Mouse (Mus musculus): ENCODE measurements around the gene Hnrnph3. TPM values are rescaled to one million over a fixed set of nuclear protein-coding genes. Genes with fewer than 3 reads are reported as not detected.

The Hnrnph3 gene
- polyA plus RNA-seq, 1 experiment from 2014 or later = 115 TPM

GRCm38 (mm10) chr10:63053007-63053406 is 29.0 kb upstream of the Hnrnph3 start:
- 50% methylated on average over 6 of the region's 6 CpGs for WGBS
- Histone ChIP-seq H3K9me3 (no peaks in the 10 kb centered on the region), H3K4me3 (no peak overlapping the region), H3K27ac (no peak overlapping the region), H3K36me3 (no peaks in the 10 kb centered on the region), H3K27me3 (ENCODE audit: insufficient read depth, poor library complexity, severe bottlenecking) (peaks cover 6% of the 10 kb centered on the region), H3K4me1 (peaks cover 22% of the 10 kb centered on the region)
- DNase-seq (ENCODE audit: low spot score) = no peak

DNA sequence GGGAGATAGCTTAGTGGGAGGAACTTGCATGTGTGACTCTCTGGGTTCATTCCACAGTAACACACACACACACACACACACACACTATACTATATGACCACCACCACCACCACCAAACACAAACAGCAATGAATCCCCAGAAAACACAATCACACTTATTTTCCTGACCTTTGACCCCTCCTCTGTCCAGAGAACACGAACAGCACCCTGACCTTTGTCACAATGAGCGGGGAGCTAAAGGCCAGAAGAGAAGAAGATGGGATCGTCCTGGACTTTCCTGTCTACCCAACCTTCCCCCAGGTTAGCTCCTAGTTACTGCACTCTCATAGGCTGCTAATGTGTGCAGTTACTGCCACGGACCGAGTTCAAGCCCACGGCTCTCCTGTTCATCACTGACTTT is 28.0 kb upstream of the Hnrnph3 start:
- Histone ChIP-seq H3K36me3 (no peaks in the 10 kb centered on the region), H3K4me1 (peaks cover 14% of the 10 kb centered on the region; the same call in 1 of the 2 replicates), H3K9me3 (no peaks in the 10 kb centered on the region), H3K27me3 (ENCODE audit: insufficient read depth, poor library complexity, severe bottlenecking) (peaks cover 4% of the 10 kb centered on the region; the same call in 1 of the 2 replicates), H3K4me3 (no peak overlapping the region), H3K27ac (no peak overlapping the region)
- DNase-seq (ENCODE audit: low spot score) = no peak
- WGBS = 88% methylated on average over 6 of the region's 6 CpGs

- Histone ChIP-seq H3K4me3 (no peak overlapping the region), H3K9me3 (no peaks in the 10 kb centered on the region), H3K4me1 (peaks cover 11% of the 10 kb centered on the region; the same call in 1 of the 2 replicates), H3K36me3 (no peaks in the 10 kb centered on the region), H3K27me3 (ENCODE audit: insufficient read depth, poor library complexity, severe bottlenecking) (no peaks in the 10 kb centered on the region), H3K27ac (no peak overlapping the region)
- no peak for DNase-seq (ENCODE audit: low spot score)
- 82% methylated on average over 7 of the region's 7 CpGs for WGBS
Measured at GRCm38 (mm10) chr10:63051267-63051666, 27.2 kb upstream of the Hnrnph3 start.

DNA sequence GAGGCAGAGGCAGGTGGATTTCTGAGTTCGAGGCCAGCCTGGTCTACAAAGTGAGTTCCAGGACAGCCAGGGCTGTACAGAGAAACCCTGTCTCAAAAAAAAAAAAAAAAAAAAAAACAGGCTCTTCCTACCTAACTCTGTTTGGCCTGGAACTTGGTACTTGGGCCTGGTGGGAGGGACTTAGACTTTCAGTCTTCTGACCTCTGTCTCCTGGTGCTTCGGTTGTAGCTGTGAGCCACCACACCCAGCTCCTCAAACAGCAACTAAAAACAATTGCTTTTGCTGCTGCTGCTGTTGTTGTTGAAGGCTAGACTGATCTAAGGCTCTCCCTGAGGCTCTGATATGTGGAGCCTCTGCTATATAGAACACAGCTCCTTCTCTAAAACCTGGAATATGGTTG is 25.1 kb upstream of the Hnrnph3 start:
- no peaks in the 10 kb centered on the region for H3K27me3 ChIP-seq (ENCODE audit: insufficient read depth, poor library complexity, severe bottlenecking)
- no peak overlapping the region for H3K27ac ChIP-seq
- H3K9me3 ChIP-seq = no peaks in the 10 kb centered on the region
- no peak overlapping the region for H3K4me3 ChIP-seq
- WGBS = 73% methylated on average over 2 of the region's 2 CpGs
- H3K36me3 ChIP-seq = no peaks in the 10 kb centered on the region
- DNase-seq (ENCODE audit: low spot score) = no peak
- H3K4me1 ChIP-seq = peaks cover 9% of the 10 kb centered on the region; the same call in 1 of the 2 replicates

GRCm38 (mm10) chr10:63047751-63048150 is 23.7 kb upstream of the Hnrnph3 start:
- 84% methylated on average over 8 of the region's 8 CpGs for WGBS

GRCm38 (mm10) chr10:63043154-63043553 is 19.1 kb upstream of the Hnrnph3 start:
- H3K9me3 ChIP-seq = no peaks in the 10 kb centered on the region
- H3K4me3 ChIP-seq = no peak overlapping the region
- H3K36me3 ChIP-seq = no peaks in the 10 kb centered on the region
- 63% methylated on average over 3 of the region's 3 CpGs for WGBS
- 0 out of 2 replicates have a peak, but pooled peaks cover 4% of the 10 kb centered on the region for H3K27me3 ChIP-seq (ENCODE audit: insufficient read depth, poor library complexity, severe bottlenecking)
- no peak overlapping the region for H3K27ac ChIP-seq
- no peaks in the 10 kb centered on the region for H3K4me1 ChIP-seq
- no peak for DNase-seq (ENCODE audit: low spot score)

More at GRCm38 (mm10) chr10:63047751-63048150, 23.7 kb upstream of the Hnrnph3 start:
- no peaks in the 10 kb centered on the region for H3K27me3 ChIP-seq (ENCODE audit: insufficient read depth, poor library complexity, severe bottlenecking)
- H3K4me3 ChIP-seq = no peak overlapping the region
- no peaks in the 10 kb centered on the region for H3K9me3 ChIP-seq
- H3K36me3 ChIP-seq = no peaks in the 10 kb centered on the region
- no peak overlapping the region for H3K27ac ChIP-seq
- peaks cover 1% of the 10 kb centered on the region; the same call in 1 of the 2 replicates for H3K4me1 ChIP-seq
- DNase-seq (ENCODE audit: low spot score) = no peak

GRCm38 (mm10) chr10:63039867-63040628 is 16.0 kb upstream of the Hnrnph3 start:
- H3K27ac ChIP-seq = no peak overlapping the region
- no peaks in the 10 kb centered on the region for H3K4me1 ChIP-seq
- 69% methylated on average over 5 of the region's 5 CpGs for WGBS
- H3K9me3 ChIP-seq = no peaks in the 10 kb centered on the region
- H3K27me3 ChIP-seq (ENCODE audit: insufficient read depth, poor library complexity, severe bottlenecking) = 0 out of 2 replicates have a peak, but pooled peaks cover 4% of the 10 kb centered on the region
- no peak overlapping the region for H3K4me3 ChIP-seq
- DNase-seq (ENCODE audit: low spot score) = no peak
- H3K36me3 ChIP-seq = no peaks in the 10 kb centered on the region

DNA sequence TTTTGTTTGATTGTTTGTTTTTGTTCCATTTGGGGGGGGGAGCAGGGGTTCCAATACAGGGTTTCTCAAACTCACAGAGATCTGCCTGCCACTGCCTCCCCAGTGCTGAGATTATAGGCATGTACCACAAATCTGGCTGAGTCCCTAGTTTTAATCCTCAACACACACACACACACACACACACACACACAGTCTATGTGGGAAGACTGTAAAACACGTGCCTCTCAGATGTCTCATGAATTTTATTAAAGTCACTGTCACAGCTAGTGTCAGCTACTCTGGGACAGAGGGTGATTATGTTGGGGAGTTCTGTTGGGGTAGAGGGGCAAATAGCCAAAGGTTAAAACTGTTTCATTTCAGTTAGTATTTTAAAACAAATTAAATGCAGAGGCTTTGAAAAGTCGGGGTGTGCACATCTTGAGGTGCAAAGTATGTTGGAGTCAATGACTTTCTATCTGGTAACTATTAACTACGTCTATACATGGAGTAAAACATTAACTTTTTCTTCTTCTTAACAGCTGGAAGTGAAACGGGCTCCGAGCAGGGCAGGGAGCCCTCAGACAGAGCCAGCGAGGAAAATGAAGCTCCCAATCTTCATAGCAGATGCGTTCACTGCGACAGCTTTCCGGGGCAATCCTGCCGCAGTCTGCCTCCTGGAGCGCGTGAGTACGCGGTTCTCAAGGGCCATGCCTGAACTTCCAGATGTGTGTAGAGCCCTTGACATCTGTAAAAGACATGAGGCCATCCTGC is 14.7 kb upstream of the Hnrnph3 start:
- DNase-seq (ENCODE audit: low spot score) = no peak
- Histone ChIP-seq H3K27me3 (ENCODE audit: insufficient read depth, poor library complexity, severe bottlenecking) (0 out of 2 replicates have a peak, but pooled peaks cover 4% of the 10 kb centered on the region), H3K27ac (no peak overlapping the region), H3K4me3 (no peak overlapping the region), H3K36me3 (no peaks in the 10 kb centered on the region), H3K9me3 (no peaks in the 10 kb centered on the region), H3K4me1 (no peaks in the 10 kb centered on the region)
- 69% methylated on average over 14 of the region's 14 CpGs for WGBS

- no peaks in the 10 kb centered on the region for H3K27me3 ChIP-seq (ENCODE audit: insufficient read depth, poor library complexity, severe bottlenecking)
- no peak overlapping the region for H3K27ac ChIP-seq
- H3K9me3 ChIP-seq = no peaks in the 10 kb centered on the region
- no peaks in the 10 kb centered on the region for H3K36me3 ChIP-seq
- no peak overlapping the region for H3K4me3 ChIP-seq
- 80% methylated on average over 3 of the region's 3 CpGs for WGBS
- no peaks in the 10 kb centered on the region for H3K4me1 ChIP-seq
- no peak for DNase-seq (ENCODE audit: low spot score)
Measured at GRCm38 (mm10) chr10:63032956-63033355, 8.9 kb upstream of the Hnrnph3 start.

GRCm38 (mm10) chr10:63032267-63032666 is 8.2 kb upstream of the Hnrnph3 start:
- no peak for DNase-seq (ENCODE audit: low spot score)
- H3K36me3 ChIP-seq = no peaks in the 10 kb centered on the region
- no peak overlapping the region for H3K4me3 ChIP-seq
- no peaks in the 10 kb centered on the region for H3K9me3 ChIP-seq
- 80% methylated on average over 3 of the region's 3 CpGs for WGBS
- no peaks in the 10 kb centered on the region for H3K27me3 ChIP-seq (ENCODE audit: insufficient read depth, poor library complexity, severe bottlenecking)
- H3K27ac ChIP-seq = no peak overlapping the region
- no peaks in the 10 kb centered on the region for H3K4me1 ChIP-seq

DNA sequence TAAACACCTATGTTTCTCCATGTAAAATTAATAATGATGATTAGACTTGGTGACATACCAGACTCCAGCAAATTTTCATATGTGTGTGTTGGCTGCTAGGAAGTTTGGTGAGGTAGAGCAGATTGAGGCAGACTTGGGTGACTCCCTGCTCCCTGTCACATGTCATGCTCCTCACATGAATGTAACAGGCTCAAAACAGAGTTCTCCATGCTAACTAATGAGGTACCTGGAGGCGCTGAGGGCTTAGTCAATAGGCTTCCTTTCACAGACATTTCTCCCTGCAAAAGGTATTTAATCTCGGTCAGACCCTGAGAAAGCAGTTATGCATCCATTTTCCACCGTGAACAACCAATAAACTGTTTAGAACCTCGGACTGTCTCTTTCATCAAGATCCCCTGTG is 4.4 kb upstream of the Hnrnph3 start:
- Histone ChIP-seq H3K9me3 (no peaks in the 10 kb centered on the region), H3K27me3 (ENCODE audit: insufficient read depth, poor library complexity, severe bottlenecking) (no peaks in the 10 kb centered on the region), H3K27ac (no peak overlapping the region), H3K4me1 (peaks cover 3% of the 10 kb centered on the region; the same call in 1 of the 2 replicates), H3K4me3 (no peak overlapping the region), H3K36me3 (no peaks in the 10 kb centered on the region)
- 88% methylated on average over 4 of the region's 4 CpGs for WGBS
- DNase-seq (ENCODE audit: low spot score) = no peak

DNA sequence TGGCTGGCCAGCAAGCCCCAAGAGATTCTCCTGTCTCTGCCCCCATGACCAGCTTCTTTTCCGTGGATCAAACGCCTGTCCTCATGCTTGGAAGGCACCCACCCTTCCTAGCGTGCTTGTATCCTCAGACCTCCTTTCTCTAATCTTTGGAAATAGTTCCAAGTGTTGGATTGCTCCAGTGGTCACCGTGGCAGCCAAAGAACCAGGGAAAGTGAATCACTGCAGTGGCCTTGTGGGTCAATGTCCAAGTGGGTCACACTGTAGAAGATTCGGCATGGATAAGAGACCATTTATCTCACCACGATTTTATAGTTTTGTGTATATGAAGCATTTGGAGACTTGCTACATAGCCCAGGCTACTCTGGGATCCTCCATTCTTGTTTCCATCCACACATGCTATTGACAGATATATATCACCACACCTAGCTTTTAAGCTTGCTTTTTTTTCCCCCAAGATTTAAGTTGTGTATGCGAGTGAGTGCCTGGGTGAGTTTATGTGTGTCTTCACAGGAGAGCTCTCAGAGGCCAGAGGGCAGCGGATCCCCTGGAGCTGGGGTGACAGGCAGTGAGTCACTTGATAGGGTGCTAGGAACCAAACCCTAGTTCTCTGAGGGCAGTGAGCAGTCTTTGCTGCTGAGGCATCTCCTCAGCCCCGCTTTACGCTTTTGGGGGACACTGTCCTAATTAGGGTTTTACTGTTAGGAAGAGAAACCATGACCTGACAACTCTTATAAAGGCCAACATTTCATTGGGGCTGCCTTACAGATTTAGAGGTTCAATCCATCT is 3.6 kb upstream of the Hnrnph3 start:
- no peak overlapping the region for H3K27ac ChIP-seq
- WGBS = 90% methylated on average over 10 of the region's 10 CpGs
- no peak for DNase-seq (ENCODE audit: low spot score)

More for the DNA sequence above, 3.6 kb upstream of the Hnrnph3 start:
- H3K27me3 ChIP-seq (ENCODE audit: insufficient read depth, poor library complexity, severe bottlenecking) = no peaks in the 10 kb centered on the region
- no peak overlapping the region for H3K4me3 ChIP-seq
- H3K4me1 ChIP-seq = peaks cover 3% of the 10 kb centered on the region; the same call in 1 of the 2 replicates
- no peaks in the 10 kb centered on the region for H3K9me3 ChIP-seq
- H3K36me3 ChIP-seq = no peaks in the 10 kb centered on the region
